ENCODE assay signal across 28 mouse cellular contexts in the genomic region with DNA sequence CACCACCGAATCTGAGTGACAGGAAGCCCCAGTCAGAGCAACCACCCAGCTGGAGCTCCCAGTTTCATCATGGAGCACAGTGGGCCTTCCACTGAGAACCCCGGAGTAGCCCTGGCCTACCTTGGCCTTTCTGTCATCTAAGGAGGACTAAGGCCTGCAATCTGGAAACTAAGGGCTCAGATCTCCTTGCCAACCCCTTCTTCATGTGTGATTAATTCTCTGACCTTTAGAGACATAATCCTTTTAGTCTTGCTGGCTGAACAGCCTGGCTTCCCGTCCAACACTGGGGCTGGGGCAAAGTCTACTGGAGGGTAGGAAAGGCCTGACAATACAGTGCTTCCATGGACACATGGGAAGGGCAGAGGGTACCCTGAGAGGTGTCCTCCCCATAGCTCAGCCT. TPM values are rescaled to one million over a fixed set of nuclear protein-coding genes. Genes with fewer than 3 reads are reported as not detected.
DNase-seq lines count a peak whose midpoint lies in the region; ATAC-seq and TF ChIP-seq lines count a peak whose summit lies in the region.
"Had no signal": no experiment of that assay in that cellular context is flagged by ENCODE, and none has a peak within 500 bp of the region (broad histone marks: within the 10 kb centered on the region; RNA-seq: fewer than 3 reads in every experiment).

No protein-coding gene starts in this region.

- peak; percentile 27 to 37 for DNase-seq in cerebellum, postnatal 14 days
- DNase-seq in cerebellum, adult 9-11 months, result no peak
- DNase-seq in kidney, postnatal 36 days, result peak; percentile 3 to 41
- no peak for DNase-seq in kidney, postnatal 14 days
- DNase-seq in adrenal gland, postnatal 10 days, result peak; percentile 26
- peak; percentile 9 for DNase-seq in adrenal gland, postnatal 25 days
- no peak for DNase-seq in thymus, adult 2 months
- DNase-seq: cerebellum, adult 11 months; cerebellum, adult 9-10 months; embryo, embryonic 11 days; gastrocnemius, postnatal 36 days; heart, adult 18-20 months; heart, postnatal 14 days had no signal

- ATAC-seq in hindbrain, embryonic 13.5 days (ENCODE audit: low FRiP score), result no peak
- ATAC-seq: forebrain, embryonic 14.5 days; intestine, embryonic 15.5 days had no signal

- no peak overlapping the region for H3K9ac ChIP-seq in hindbrain, embryonic 13.5 days
- H3K9ac ChIP-seq: embryonic facial prominence, embryonic 15.5 days; heart, embryonic 15.5 days; hindbrain, embryonic 14.5 days; intestine, embryonic 15.5 days had no signal

- no peak overlapping the region for H3K4me2 ChIP-seq in hindbrain, embryonic 13.5 days
- H3K4me2 ChIP-seq: embryonic facial prominence, embryonic 15.5 days; heart, embryonic 11.5 days; heart, embryonic 15.5 days; hindbrain, embryonic 14.5 days; intestine, embryonic 15.5 days had no signal

- H3K27me3 ChIP-seq in thymus, adult 2 months (ENCODE audit: control insufficient read depth, insufficient read depth, low read length), result no peaks in the 10 kb centered on the region
- H3K27me3 ChIP-seq in hindbrain, embryonic 13.5 days, result no peaks in the 10 kb centered on the region
- H3K27me3 ChIP-seq: embryonic facial prominence, embryonic 15.5 days; heart, embryonic 15.5 days; intestine, embryonic 15.5 days had no signal

- TF ChIP-seq CTCF in thymus, adult 2 months (IDR thresholded peaks at IDR 0.05; ENCODE audit: borderline replicate concordance, control insufficient read depth, extremely low read depth, insufficient read depth, low read length, poor library complexity), result no peak

- H3K27ac ChIP-seq in thymus, adult 2 months (ENCODE audit: control insufficient read depth, insufficient read depth, low read length), result no peak overlapping the region
- no peak overlapping the region for H3K27ac ChIP-seq in hindbrain, embryonic 13.5 days
- H3K27ac ChIP-seq: embryonic facial prominence, embryonic 15.5 days; forebrain, embryonic 10.5 days; heart, embryonic 15.5 days; hindbrain, embryonic 14.5 days; intestine, embryonic 15.5 days had no signal

- no peaks in the 10 kb centered on the region for H3K9me3 ChIP-seq in hindbrain, embryonic 13.5 days
- H3K9me3 ChIP-seq: embryonic facial prominence, embryonic 15.5 days; forebrain, embryonic 10.5 days; heart, embryonic 15.5 days; intestine, embryonic 15.5 days had no signal

- no peaks in the 10 kb centered on the region for H3K36me3 ChIP-seq in thymus, adult 2 months (ENCODE audit: control insufficient read depth, insufficient read depth, low read length)
- H3K36me3 ChIP-seq in hindbrain, embryonic 13.5 days, result no peaks in the 10 kb centered on the region
- H3K36me3 ChIP-seq: embryonic facial prominence, embryonic 15.5 days; forebrain, embryonic 10.5 days; heart, embryonic 15.5 days; intestine, embryonic 15.5 days had no signal

- H3K4me3 ChIP-seq in thymus, adult 2 months (ENCODE audit: control insufficient read depth, insufficient read depth, low read length), result no peak overlapping the region
- H3K4me3 ChIP-seq in hindbrain, embryonic 13.5 days, result no peak overlapping the region
- H3K4me3 ChIP-seq: embryonic facial prominence, embryonic 15.5 days; erythroblast, embryonic 14.5 days; forebrain, embryonic 10.5 days; heart, embryonic 15.5 days; intestine, embryonic 15.5 days had no signal

- TF ChIP-seq POLR2A in thymus, adult 2 months (IDR thresholded peaks at IDR 0.05; ENCODE audit: control insufficient read depth, extremely low read depth, insufficient read depth, low read length, poor library complexity), result no peak

- 94% methylated on average over 3 of the region's 3 CpGs for WGBS in thymus, adult 2 months
- WGBS in hindbrain, embryonic 13.5 days, result 81% methylated on average over 3 of the region's 3 CpGs

- no peaks in the 10 kb centered on the region for H3K4me1 ChIP-seq in thymus, adult 2 months (replicated peaks; ENCODE audit: control insufficient read depth, insufficient read depth, low read length)
- H3K4me1 ChIP-seq in hindbrain, embryonic 13.5 days (replicated peaks), result no peaks in the 10 kb centered on the region
- H3K4me1 ChIP-seq: embryonic facial prominence, embryonic 15.5 days; forebrain, embryonic 10.5 days; heart, embryonic 15.5 days; intestine, embryonic 15.5 days had no signal

RNA-seq across cellular contexts. Expression of gene Lcn11, which starts 0.8 kb away (rescaled TPM):
- total RNA-seq in adrenal gland, postnatal 10 days (2021), result not detected
- not detected in 2 replicates for total RNA-seq in adrenal gland, postnatal 25 days (2021)
- 0.23 and 0.49 TPM in 2 replicates for polyA plus RNA-seq in thymus, adult 2 months (2012; rRNA removed)
- polyA plus RNA-seq in hindbrain, embryonic 13.5 days (2015; fragmentation: Nextera tagmentation; extraction: Ambion mirVana), result not detected in 2 replicates
- total RNA-seq: common myeloid progenitor, adult 5-6 weeks; ES-E14; gastrocnemius, adult 8-10 months; gastrocnemius, postnatal 36 days; heart, adult 18-20 months; heart, postnatal 14 days; hematopoietic stem cell, adult 5-6 weeks had no signal
- polyA plus RNA-seq: brain, embryonic 14.5 days; embryonic facial prominence, embryonic 11.5 days; embryonic facial prominence, embryonic 15.5 days; erythroblast, embryonic 14.5 days; forebrain, embryonic 10.5 days; forebrain, embryonic 14.5 days; heart, embryonic 11.5 days; heart, embryonic 15.5 days; hindbrain, embryonic 14.5 days; intestine, embryonic 15.5 days had no signal

RNA-seq across cellular contexts. Expression of gene Gm13539, which starts 6.1 kb away (rescaled TPM):
- total RNA-seq in adrenal gland, postnatal 10 days (2021), result not detected
- not detected in 2 replicates for total RNA-seq in adrenal gland, postnatal 25 days (2021)
- polyA plus RNA-seq in thymus, adult 2 months (2012; rRNA removed), result 1.0 and 2.4 TPM in 2 replicates
- not detected in 2 replicates for polyA plus RNA-seq in hindbrain, embryonic 13.5 days (2015; fragmentation: Nextera tagmentation; extraction: Ambion mirVana)
- total RNA-seq: common myeloid progenitor, adult 5-6 weeks; ES-E14; gastrocnemius, adult 8-10 months; gastrocnemius, postnatal 36 days; heart, adult 18-20 months; heart, postnatal 14 days; hematopoietic stem cell, adult 5-6 weeks had no signal
- polyA plus RNA-seq: brain, embryonic 14.5 days; embryonic facial prominence, embryonic 11.5 days; embryonic facial prominence, embryonic 15.5 days; erythroblast, embryonic 14.5 days; forebrain, embryonic 10.5 days; forebrain, embryonic 14.5 days; heart, embryonic 11.5 days; heart, embryonic 15.5 days; hindbrain, embryonic 14.5 days; intestine, embryonic 15.5 days had no signal

RNA-seq across cellular contexts. Expression of gene Lcn3, which starts 10.6 kb away (rescaled TPM):
- not detected for total RNA-seq in adrenal gland, postnatal 10 days (2021)
- total RNA-seq in adrenal gland, postnatal 25 days (2021), result not detected in 2 replicates
- polyA plus RNA-seq in thymus, adult 2 months (2012; rRNA removed), result 0.16 TPM in 1 of 2 replicates, not detected in the other
- polyA plus RNA-seq in hindbrain, embryonic 13.5 days (2015; fragmentation: Nextera tagmentation; extraction: Ambion mirVana), result not detected in 2 replicates
- total RNA-seq: common myeloid progenitor, adult 5-6 weeks; ES-E14; gastrocnemius, adult 8-10 months; gastrocnemius, postnatal 36 days; heart, adult 18-20 months; heart, postnatal 14 days; hematopoietic stem cell, adult 5-6 weeks had no signal
- polyA plus RNA-seq: brain, embryonic 14.5 days; embryonic facial prominence, embryonic 11.5 days; embryonic facial prominence, embryonic 15.5 days; erythroblast, embryonic 14.5 days; forebrain, embryonic 10.5 days; forebrain, embryonic 14.5 days; heart, embryonic 11.5 days; heart, embryonic 15.5 days; hindbrain, embryonic 14.5 days; intestine, embryonic 15.5 days had no signal

RNA-seq across cellular contexts. Expression of gene Obp2b, which starts 39.2 kb away (rescaled TPM):
- total RNA-seq in adrenal gland, postnatal 10 days (2021), result not detected
- total RNA-seq in adrenal gland, postnatal 25 days (2021), result not detected in 2 replicates
- not detected in 2 replicates for polyA plus RNA-seq in thymus, adult 2 months (2012; rRNA removed)
- polyA plus RNA-seq in hindbrain, embryonic 13.5 days (2015; fragmentation: Nextera tagmentation; extraction: Ambion mirVana), result not detected in 2 replicates
- total RNA-seq: common myeloid progenitor, adult 5-6 weeks; ES-E14; gastrocnemius, adult 8-10 months; gastrocnemius, postnatal 36 days; heart, adult 18-20 months; heart, postnatal 14 days; hematopoietic stem cell, adult 5-6 weeks had no signal
- polyA plus RNA-seq: brain, embryonic 14.5 days; embryonic facial prominence, embryonic 11.5 days; embryonic facial prominence, embryonic 15.5 days; erythroblast, embryonic 14.5 days; forebrain, embryonic 10.5 days; forebrain, embryonic 14.5 days; heart, embryonic 11.5 days; heart, embryonic 15.5 days; hindbrain, embryonic 14.5 days; intestine, embryonic 15.5 days had no signal

RNA-seq across cellular contexts. Expression of gene Glt6d1, which starts 39.7 kb away (rescaled TPM):
- total RNA-seq in adrenal gland, postnatal 10 days (2021), result not detected
- not detected in 2 replicates for total RNA-seq in adrenal gland, postnatal 25 days (2021)
- not detected in 2 replicates for polyA plus RNA-seq in thymus, adult 2 months (2012; rRNA removed)
- polyA plus RNA-seq in hindbrain, embryonic 13.5 days (2015; fragmentation: Nextera tagmentation; extraction: Ambion mirVana), result not detected in 2 replicates
- total RNA-seq: common myeloid progenitor, adult 5-6 weeks; ES-E14; gastrocnemius, adult 8-10 months; gastrocnemius, postnatal 36 days; heart, adult 18-20 months; heart, postnatal 14 days; hematopoietic stem cell, adult 5-6 weeks had no signal
- polyA plus RNA-seq: brain, embryonic 14.5 days; embryonic facial prominence, embryonic 11.5 days; embryonic facial prominence, embryonic 15.5 days; erythroblast, embryonic 14.5 days; forebrain, embryonic 10.5 days; forebrain, embryonic 14.5 days; heart, embryonic 11.5 days; heart, embryonic 15.5 days; hindbrain, embryonic 14.5 days; intestine, embryonic 15.5 days had no signal

Comparison
In these comparisons a context has a peak if more than half of its experiments do, and no peak if none do; other contexts are left out.
1. DNase-seq: peak in cerebellum, postnatal 14 days (2 of 2), kidney, postnatal 36 days (2 of 2), adrenal gland, postnatal 10 days (single experiment) and adrenal gland, postnatal 25 days (single experiment); none in cerebellum, adult 9-11 months (single experiment), kidney, postnatal 14 days (single experiment) and thymus, adult 2 months (single experiment).